Mouse (Mus musculus) embryonic facial prominence, embryonic 12.5 days (tissue): ENCODE results near the gene Myo9b. TPM values are rescaled to one million over a fixed set of nuclear protein-coding genes. Genes with fewer than 3 reads are reported as not detected.

Experiments used
- ATAC-seq: fragments of 200-750 bp; cut with Nextera tagmentation; 2 replicates; pipeline ENCODE4 v1.8.0; 2017; ENCODE audit not compliant: insufficient number of reproducible peaks, insufficient read depth, low FRiP score, low TSS enrichment
- H3K27ac ChIP-seq: fragments of 300-500 bp; sonication (generic); 2 replicates; pipeline ENCODE4 v1.5.1; 2016; ENCODE audit warnings: mild to moderate bottlenecking
- H3K27me3 ChIP-seq: fragments of 300-500 bp; sonication (generic); 2 replicates; pipeline ENCODE4 v1.6.1; 2016; ENCODE audit warnings: mild to moderate bottlenecking, moderate library complexity
- H3K36me3 ChIP-seq: fragments of 300-500 bp; sonication (generic); 2 replicates; pipeline ENCODE4 v1.6.1; 2016; ENCODE audit warnings: mild to moderate bottlenecking
- H3K4me1 ChIP-seq: fragments of 300-500 bp; sonication (generic); 2 replicates; pipeline ENCODE4 v1.6.1; 2016
- H3K4me2 ChIP-seq: fragments of 300-500 bp; sonication (generic); replicated peaks from 2 replicates; pipeline ENCODE4 v1.6.1; 2016; ENCODE audit warnings: mild to moderate bottlenecking, moderate library complexity
- H3K4me3 ChIP-seq: fragments of 300-500 bp; sonication (generic); 2 replicates; pipeline ENCODE4 v1.5.1; 2016; ENCODE audit warnings: mild to moderate bottlenecking
- H3K9ac ChIP-seq: fragments of 300-500 bp; sonication (generic); 2 replicates; pipeline ENCODE4 v1.6.1; 2016; ENCODE audit warnings: mild to moderate bottlenecking, moderate library complexity
- H3K9me3 ChIP-seq: fragments of 300-500 bp; sonication (generic); 2 replicates; pipeline ENCODE4 v1.6.1; 2016; ENCODE audit warnings: mild to moderate bottlenecking, moderate library complexity
- WGBS: fragments of 180-500 bp; shearing (Covaris S2); methylation state at CpG from one replicate; pipeline ENCODE4 v1.1.7; 2016; 5-methylcytosine and 5-hydroxymethylcytosine counted together
- polyA plus RNA-seq: library from polyadenylated mRNA; unstranded; fragments of >200 nt; fragmentation: Nextera tagmentation; extraction: Ambion mirVana; gene quantifications from 2 replicates; pipeline ENCODE4 v1.2.1, GENCODE M21; 2016

The Myo9b gene
- polyA plus RNA-seq, 1 experiment from 2014 or later = 34.0 TPM

GRCm38 (mm10) chr8:71380178-71381171 is 108.0 kb downstream of the Myo9b start:
- Histone ChIP-seq H3K4me2 (peak overlapping the region; percentile 96), H3K27ac (peak overlapping the region; percentile 91; the same call in 1 of the 2 replicates), H3K4me1 (peaks cover 37% of the 10 kb centered on the region), H3K9me3 (no peaks in the 10 kb centered on the region), H3K4me3 (peak overlapping the region; percentile 71), H3K9ac (peak overlapping the region; percentile 81), H3K36me3 (peaks cover 13% of the 10 kb centered on the region; the same call in 1 of the 2 replicates), H3K27me3 (peaks cover 5% of the 10 kb centered on the region; the same call in 1 of the 2 replicates)
- WGBS = 1% methylated on average over 72 of the region's 72 CpGs
- no peak for ATAC-seq

DNA sequence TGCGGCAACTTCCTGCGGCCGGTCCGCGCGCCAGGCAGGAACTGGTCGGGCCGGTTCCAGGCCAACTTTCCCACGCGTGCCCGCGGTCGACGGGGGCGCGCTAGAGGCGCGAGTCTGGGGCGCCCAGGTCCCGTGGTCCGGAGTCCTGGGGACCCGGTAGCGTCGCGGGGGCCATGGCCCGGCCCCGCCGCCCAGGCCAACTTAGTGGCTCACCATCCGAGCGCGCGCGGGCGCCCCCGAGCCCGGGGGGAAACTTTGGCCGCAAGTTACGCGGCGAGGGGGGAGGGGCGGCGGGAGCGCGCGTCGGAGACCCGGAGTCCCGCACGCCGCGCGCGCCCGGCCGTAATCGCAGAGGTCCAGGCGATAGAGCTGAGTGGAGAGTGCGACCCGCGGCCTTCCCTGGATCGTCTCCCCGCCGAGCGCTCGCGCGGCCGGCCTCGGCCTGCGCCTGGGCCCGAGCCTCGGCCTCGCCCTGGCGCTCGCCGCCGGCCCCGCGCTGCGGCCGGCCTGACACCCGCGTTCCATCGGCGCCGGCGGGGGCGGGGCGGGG is 109.0 kb downstream of the Myo9b start, which contains the start of gene Nr2f6:
Gene Nr2f6, minus strand, starts transcription at position 540 of the 550 bp plus-strand sequence.
- Histone ChIP-seq H3K4me2 (peak within 1 kb of the TSS; percentile 96), H3K36me3 (peaks cover 13% of the 10 kb centered on the region; the same call in 1 of the 2 replicates), H3K27ac (peak within 1 kb of the TSS; percentile 91), H3K4me1 (peaks cover 27% of the 10 kb centered on the region), H3K4me3 (peak within 1 kb of the TSS; percentile 71), H3K27me3 (no peaks in the 10 kb centered on the region), H3K9me3 (no peaks in the 10 kb centered on the region), H3K9ac (peak within 1 kb of the TSS; percentile 81)
- under 1% methylated on average over 75 of the region's 89 CpGs for WGBS
- peak; percentile 36; the same call in 1 of the 2 replicates for ATAC-seq

- peak overlapping the region; percentile 91 for H3K27ac ChIP-seq
- WGBS = 2% methylated on average over 59 of the region's 80 CpGs
- no peaks in the 10 kb centered on the region for H3K27me3 ChIP-seq
- peak overlapping the region; percentile 96 for H3K4me2 ChIP-seq
- H3K4me3 ChIP-seq = peak overlapping the region; percentile 71
- peaks cover 11% of the 10 kb centered on the region; the same call in 1 of the 2 replicates for H3K36me3 ChIP-seq
- H3K4me1 ChIP-seq = peaks cover 25% of the 10 kb centered on the region
- H3K9ac ChIP-seq = peak overlapping the region; percentile 81
- peak; percentile 86 for ATAC-seq
- H3K9me3 ChIP-seq = no peaks in the 10 kb centered on the region
Measured at GRCm38 (mm10) chr8:71381971-71382961, 109.8 kb downstream of the Myo9b start.

DNA sequence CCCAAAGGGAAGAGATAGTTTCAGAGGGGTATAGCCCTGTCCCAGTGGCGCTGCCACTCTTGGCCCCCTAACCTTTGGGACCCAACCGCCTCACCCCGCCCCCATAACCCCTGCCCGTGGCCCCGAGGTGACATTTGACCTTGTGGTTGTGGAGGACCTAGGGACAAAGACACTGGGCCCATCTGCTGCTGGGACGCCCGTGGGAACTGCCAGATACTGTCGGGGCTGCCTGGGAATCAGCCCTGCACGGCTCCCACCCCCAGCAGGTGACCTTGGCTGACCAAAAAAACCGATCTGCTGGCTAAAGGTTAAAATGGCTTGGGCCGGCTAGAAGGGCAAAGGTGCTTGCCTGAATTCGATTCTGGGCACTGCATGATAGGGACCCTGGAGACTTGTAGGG is 110.9 kb downstream of the Myo9b start:
- H3K36me3 ChIP-seq = no peaks in the 10 kb centered on the region
- 12% methylated on average over 12 of the region's 12 CpGs for WGBS
- no peak overlapping the region for H3K4me3 ChIP-seq
- H3K4me1 ChIP-seq = peaks cover 25% of the 10 kb centered on the region
- no peaks in the 10 kb centered on the region for H3K9me3 ChIP-seq
- peak overlapping the region; percentile 91; the same call in 1 of the 2 replicates for H3K27ac ChIP-seq
- H3K9ac ChIP-seq = 0 out of 2 replicates have a peak overlapping the region, but pooled peaks have one; percentile 24
- no peaks in the 10 kb centered on the region for H3K27me3 ChIP-seq
- no peak overlapping the region for H3K4me2 ChIP-seq
- ATAC-seq = no peak

DNA sequence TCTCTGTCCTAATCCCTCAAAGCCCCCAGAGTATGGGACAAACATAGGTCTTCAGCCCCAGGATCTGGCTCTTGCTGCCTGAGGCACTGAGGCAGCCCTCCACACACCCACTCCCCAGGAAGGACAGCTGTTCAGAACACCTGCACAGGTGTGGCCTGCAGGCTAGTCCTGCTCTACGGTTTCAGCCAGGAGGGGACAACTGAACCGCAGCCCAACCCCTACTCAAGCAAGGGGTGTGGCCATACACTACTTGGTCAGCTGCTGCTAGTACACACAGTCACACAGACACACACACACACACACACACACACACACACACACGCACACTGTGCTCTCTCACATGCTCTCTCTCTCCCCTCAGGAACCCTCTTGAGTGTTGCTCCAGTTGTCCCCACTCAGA is 111.3 kb downstream of the Myo9b start:
- no peaks in the 10 kb centered on the region for H3K27me3 ChIP-seq
- no peak overlapping the region for H3K4me2 ChIP-seq
- H3K4me3 ChIP-seq = no peak overlapping the region
- H3K36me3 ChIP-seq = no peaks in the 10 kb centered on the region
- peaks cover 23% of the 10 kb centered on the region for H3K4me1 ChIP-seq
- 38% methylated on average over 3 of the region's 3 CpGs for WGBS
- H3K9ac ChIP-seq = no peak overlapping the region
- no peak overlapping the region for H3K27ac ChIP-seq
- ATAC-seq = no peak
- no peaks in the 10 kb centered on the region for H3K9me3 ChIP-seq

DNA sequence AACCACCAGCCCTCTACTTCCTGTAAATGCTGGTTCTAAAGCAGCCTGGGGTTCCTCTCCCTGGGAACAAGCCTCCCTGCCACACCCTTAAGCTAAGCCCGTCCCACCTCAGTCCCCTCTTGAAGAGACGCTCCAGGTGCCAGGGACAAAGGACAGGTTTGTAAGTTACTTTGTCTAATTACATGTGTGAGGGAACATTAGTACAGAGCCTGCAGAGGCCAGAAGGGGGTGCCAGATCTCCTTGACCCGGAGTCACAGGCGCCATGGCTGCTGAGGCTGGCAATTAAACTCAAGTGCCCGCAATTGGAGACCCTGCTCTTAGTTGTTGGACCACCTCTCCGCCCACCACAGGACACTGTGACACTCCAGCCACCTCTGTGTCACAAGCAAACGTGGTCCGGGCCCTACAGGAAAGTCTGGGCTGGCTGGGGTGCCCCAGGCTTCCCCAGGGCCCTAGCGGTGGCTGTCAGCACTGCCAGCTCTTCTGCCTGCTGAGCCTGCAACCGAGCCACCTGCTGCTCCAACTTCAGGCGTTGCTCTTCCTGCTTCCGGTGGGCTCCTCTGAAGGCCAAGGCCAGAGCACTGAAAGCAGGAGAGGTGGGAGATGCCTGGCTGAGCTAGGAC is 112.8 kb downstream of the Myo9b start:
- H3K4me3 ChIP-seq = no peak overlapping the region
- no peak for ATAC-seq

GRCm38 (mm10) chr8:71388267-71388666 is 115.8 kb downstream of the Myo9b start:
- H3K4me1 ChIP-seq = peaks cover 2% of the 10 kb centered on the region; the same call in 1 of the 2 replicates
- H3K27ac ChIP-seq = no peak overlapping the region
- no peak overlapping the region for H3K4me3 ChIP-seq
- no peak overlapping the region for H3K4me2 ChIP-seq
- H3K9ac ChIP-seq = no peak overlapping the region
- WGBS = 66% methylated on average over 1 of the region's 1 CpGs
- H3K9me3 ChIP-seq = no peaks in the 10 kb centered on the region
- no peak for ATAC-seq
- H3K36me3 ChIP-seq = no peaks in the 10 kb centered on the region
- H3K27me3 ChIP-seq = no peaks in the 10 kb centered on the region

More for the DNA sequence above, 112.8 kb downstream of the Myo9b start:
- no peaks in the 10 kb centered on the region for H3K9me3 ChIP-seq
- no peak overlapping the region for H3K27ac ChIP-seq
- H3K9ac ChIP-seq = no peak overlapping the region
- H3K27me3 ChIP-seq = no peaks in the 10 kb centered on the region
- H3K36me3 ChIP-seq = no peaks in the 10 kb centered on the region
- 71% methylated on average over 12 of the region's 12 CpGs for WGBS
- H3K4me1 ChIP-seq = peaks cover 10% of the 10 kb centered on the region; the same call in 1 of the 2 replicates
- H3K4me2 ChIP-seq = no peak overlapping the region

DNA sequence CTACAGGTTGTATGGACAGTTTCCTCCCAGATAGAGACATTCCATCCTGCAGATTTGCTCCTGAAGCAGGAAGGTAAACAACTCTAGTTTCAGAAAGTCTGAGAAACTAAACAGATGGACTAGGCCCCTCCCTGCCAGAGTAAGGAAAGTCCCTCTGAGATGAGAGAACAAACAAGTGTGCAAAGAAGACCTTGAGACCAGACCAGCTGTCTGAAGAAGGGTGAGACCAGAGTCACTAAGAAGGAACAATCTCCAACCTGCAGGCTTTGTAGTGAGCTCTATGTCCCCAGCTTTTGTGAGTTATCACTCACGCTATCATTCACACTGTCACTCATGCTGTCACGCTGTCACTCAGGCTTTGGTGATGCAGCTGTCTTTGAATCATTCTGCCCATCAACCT is 119.2 kb downstream of the Myo9b start:
- ATAC-seq = no peak
- no peaks in the 10 kb centered on the region for H3K9me3 ChIP-seq
- H3K27me3 ChIP-seq = no peaks in the 10 kb centered on the region
- no peak overlapping the region for H3K4me2 ChIP-seq
- H3K27ac ChIP-seq = no peak overlapping the region
- WGBS = 80% methylated on average over 2 of the region's 2 CpGs
- no peaks in the 10 kb centered on the region for H3K4me1 ChIP-seq
- H3K9ac ChIP-seq = no peak overlapping the region
- no peaks in the 10 kb centered on the region for H3K36me3 ChIP-seq
- no peak overlapping the region for H3K4me3 ChIP-seq

GRCm38 (mm10) chr8:71392391-71392790 is 119.9 kb downstream of the Myo9b start:
- Histone ChIP-seq H3K27me3 (no peaks in the 10 kb centered on the region), H3K36me3 (no peaks in the 10 kb centered on the region), H3K4me2 (no peak overlapping the region), H3K9me3 (no peaks in the 10 kb centered on the region), H3K4me3 (no peak overlapping the region), H3K27ac (no peak overlapping the region), H3K4me1 (peaks cover 2% of the 10 kb centered on the region), H3K9ac (no peak overlapping the region)
- no peak for ATAC-seq
- 73% methylated on average over 5 of the region's 5 CpGs for WGBS

DNA sequence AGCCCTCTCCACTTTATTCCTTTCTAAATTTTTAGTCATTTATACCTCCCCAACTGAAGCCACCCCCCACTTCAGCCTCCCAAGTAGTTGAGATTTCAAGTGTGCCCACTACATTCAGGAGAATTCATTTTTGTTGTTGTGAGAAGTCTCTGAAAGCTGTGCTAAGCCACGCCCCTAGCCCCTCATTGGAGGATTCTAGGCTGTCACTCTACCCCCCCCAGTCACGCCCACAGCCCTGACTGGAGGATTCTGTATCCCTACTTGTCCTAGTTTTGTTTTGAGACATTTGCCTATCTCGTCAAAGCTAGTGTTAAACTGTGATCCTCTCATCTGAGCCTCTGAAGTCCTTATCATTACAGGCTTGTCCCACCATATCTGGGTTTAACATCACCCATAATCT is 120.4 kb downstream of the Myo9b start:
- H3K4me1 ChIP-seq = peaks cover 6% of the 10 kb centered on the region
- H3K9me3 ChIP-seq = no peaks in the 10 kb centered on the region
- ATAC-seq = no peak
- H3K27me3 ChIP-seq = no peaks in the 10 kb centered on the region
- H3K36me3 ChIP-seq = no peaks in the 10 kb centered on the region
- no peak overlapping the region; the same call in 1 of the 2 replicates for H3K4me2 ChIP-seq
- no peak overlapping the region for H3K4me3 ChIP-seq
- 12% methylated on average over 3 of the region's 3 CpGs for whole genome bisulfite sequencing
- no peak overlapping the region for H3K27ac ChIP-seq
- no peak overlapping the region for H3K9ac ChIP-seq
